Mouse (Mus musculus) CD8-positive naive resting alpha-beta T cell, adult 57 days (primary cell): ENCODE results near the gene Gm21783. TPM values are rescaled to one million over a fixed set of nuclear protein-coding genes. Genes with fewer than 3 reads are reported as not detected.

ENCODE experiments used
- total RNA-seq: library from RNA; stranded (reverse); gene quantifications from one replicate; pipeline ENCODE4 v1.2.4, GENCODE M21; 2023

The Gm21783 gene
- total RNA-seq = not detected

GRCm38 (mm10) chrY:44981163-44981562, at the start of gene Gm21783:
Gene Gm21783, minus strand, starts transcription at chrY:44981263.

